Mouse (Mus musculus) heart, adult 2 months (tissue): ENCODE measurements around the gene Fntb.
A peak's percentile ranks its signal among the peaks of the same experiment; 100 is the strongest.

Experiments used
- CTCF ChIP-seq: fragments of 200-600 bp; IDR thresholded peaks from 2 replicates; pipeline ENCODE4 v1.8.1; 2022; ENCODE audit warnings: antibody characterized with exemption, mild to moderate bottlenecking, moderate library complexity
- EP300 ChIP-seq: fragments of 200-500 bp; IDR thresholded peaks from 2 replicates; pipeline ENCODE4 v1.6.1; 2011; ENCODE audit warnings: low read depth, low read length, control low read depth; ENCODE audit not compliant: insufficient read depth
- POLR2A ChIP-seq: fragments of 200-500 bp; IDR thresholded peaks from 2 replicates; pipeline ENCODE4 v1.6.1; 2011; ENCODE audit warnings: mild to moderate bottlenecking, low read depth, low read length, control low read depth; ENCODE audit not compliant: insufficient read depth

GRCm38 (mm10) chr12:76765354-76765851 lies at the start of gene Fntb, which contains the start of gene Churc1:
- TF ChIP-seq EP300 (peak; percentile 76), POLR2A (peak; percentile 94), CTCF (peak; percentile 15; the same call in 1 of the 2 replicates)
